Mouse (Mus musculus): ENCODE data around the gene Zfp1.

Gene Zfp1

DNA sequence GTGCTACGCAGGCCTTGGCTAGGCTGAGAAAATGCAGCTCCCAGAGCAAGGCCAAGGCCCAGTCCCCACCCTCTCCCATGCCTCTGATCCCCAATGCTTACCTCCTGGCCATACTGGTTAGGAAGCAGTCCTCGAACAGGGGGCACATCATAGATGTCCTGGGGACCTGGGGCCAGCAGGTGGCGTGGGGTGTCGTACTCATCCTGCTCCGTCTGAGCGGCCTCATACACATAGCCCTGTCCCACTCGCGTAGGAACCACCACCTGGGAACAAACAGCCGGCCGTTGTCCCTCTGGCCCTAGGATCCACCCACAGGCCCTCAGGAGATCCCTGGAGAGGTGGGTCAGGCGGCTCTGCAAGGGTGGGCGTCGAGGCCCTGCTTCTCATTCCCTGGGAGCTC, 72.3 kb downstream of the Zfp1 start:
- no peak for DNase-seq

GRCm38 (mm10) chr8:111716603-111717487, 73.6 kb downstream of the Zfp1 start:
- peak; percentile 68 for DNase-seq

GRCm38 (mm10) chr8:111717488-111717792, 74.2 kb downstream of the Zfp1 start:
- DNase-seq: no peak

DNA sequence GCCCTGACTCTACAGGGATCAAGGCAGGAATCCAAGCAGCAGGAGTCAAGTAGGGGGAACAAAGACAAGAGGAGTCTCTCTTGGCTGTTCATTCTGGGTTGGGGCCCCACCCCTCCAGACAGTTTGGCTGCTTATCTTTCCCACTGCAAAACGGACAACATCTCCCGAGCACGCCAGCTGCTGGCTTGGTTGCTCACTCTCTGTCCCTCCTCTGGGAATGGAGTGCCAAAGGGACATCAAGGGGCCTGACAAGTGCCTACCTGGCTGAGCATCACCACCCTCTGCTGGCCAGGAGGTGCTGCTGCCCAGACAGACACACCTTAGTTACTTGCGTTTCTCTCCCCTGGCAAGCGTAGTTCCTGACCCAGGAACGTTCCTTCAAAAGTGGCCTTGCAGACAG, 74.7 kb downstream of the Zfp1 start:
- DNase-seq: no peak

DNA sequence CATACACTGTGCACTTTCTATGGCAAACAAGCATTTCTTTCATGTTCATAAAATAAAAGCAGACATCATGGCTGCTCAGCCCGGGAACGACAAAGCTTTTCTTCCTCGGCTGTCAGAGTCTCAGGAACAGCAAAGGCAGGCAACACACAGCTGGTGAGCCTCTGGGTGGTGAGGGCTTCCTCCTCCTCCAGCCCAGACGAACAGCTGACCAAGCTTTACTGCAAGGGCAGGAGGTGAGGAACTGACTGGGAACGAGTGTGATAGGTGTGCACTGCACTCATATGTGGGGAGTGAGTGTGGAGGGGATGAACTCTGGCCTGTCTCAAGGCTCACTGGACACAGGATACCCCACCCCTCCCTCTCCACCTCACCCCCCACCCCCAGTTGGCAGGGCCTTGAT, 75.7 kb downstream of the Zfp1 start:
- no peak for DNase-seq

DNA sequence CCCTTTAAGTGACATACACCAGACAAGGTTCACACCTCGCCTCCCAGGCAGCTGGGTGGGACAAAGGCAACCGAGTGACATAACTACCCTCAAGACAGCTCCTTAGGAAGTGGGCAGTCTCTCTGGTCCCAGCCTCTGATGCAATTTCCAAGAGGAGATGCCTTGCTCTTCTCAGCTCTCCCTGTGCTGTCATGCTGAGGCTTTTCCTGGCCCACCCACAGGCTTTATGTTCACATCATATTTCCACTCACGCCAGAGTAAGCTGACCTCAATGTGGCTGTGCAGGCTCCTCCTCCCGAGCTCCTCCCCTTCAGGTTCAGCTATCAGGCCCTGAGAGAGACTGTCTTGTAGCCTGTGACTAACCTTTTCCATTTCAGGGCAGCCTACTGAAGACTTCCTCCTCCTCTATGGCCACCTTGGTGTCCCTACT, 76.9 kb downstream of the Zfp1 start:
- DNase-seq: no peak
